Mouse (Mus musculus) E14TG2a.4 (cell line): Measurements from ENCODE around the gene Stum.

Experiments
- H3K27me3 ChIP-seq: 2 replicates; pipeline ENCODE4 v1.6.1; 2014; ENCODE audit warnings: low read length, control low read depth; ENCODE audit not compliant: insufficient read depth
- H3K36me3 ChIP-seq: 2 replicates; pipeline ENCODE4 v1.6.1; 2014; ENCODE audit warnings: low read length, control low read depth; ENCODE audit not compliant: insufficient read depth
- H3K4me1 ChIP-seq: replicated peaks from 2 replicates; pipeline ENCODE4 v1.6.1; 2014; ENCODE audit warnings: low read depth, low read length, control low read depth
- H3K4me3 ChIP-seq: replicated peaks from 2 replicates; pipeline ENCODE4 v1.5.1; 2014; ENCODE audit warnings: mild to moderate bottlenecking, low read length
- H3K9me3 ChIP-seq: 2 replicates; pipeline ENCODE4 v1.6.1; 2014; ENCODE audit warnings: low read length, control low read depth
- CTCF ChIP-seq: conservative IDR thresholded peaks from 2 replicates; pipeline ENCODE4 v1.5.1; 2014; ENCODE audit warnings: low read length
- NANOG ChIP-seq: IDR thresholded peaks from 2 replicates; pipeline ENCODE4 v1.6.1; 2014; ENCODE audit warnings: borderline replicate concordance, low read length, mixed read lengths
- POU5F1 ChIP-seq: IDR thresholded peaks from 2 replicates; pipeline ENCODE4 v1.6.1; 2014; ENCODE audit warnings: low read length, borderline replicate concordance

Stum gene

GRCm38 (mm10) chr1:180503484-180503883, 20.2 kb upstream of the Stum start:
- Histone ChIP-seq H3K4me3 (no peak overlapping the region), H3K4me1 (peaks cover 6% of the 10 kb centered on the region; the same call in 1 of the 2 replicates), H3K9me3 (peaks cover 8% of the 10 kb centered on the region), H3K36me3 (no peaks in the 10 kb centered on the region), H3K27me3 (peaks cover 28% of the 10 kb centered on the region)
- TF ChIP-seq CTCF = no peak
- TF ChIP-seq NANOG = no peak
- no peak for TF ChIP-seq POU5F1

GRCm38 (mm10) chr1:180502566-180502965, 19.3 kb upstream of the Stum start:
- no peak overlapping the region for H3K4me3 ChIP-seq
- no peak for TF ChIP-seq NANOG
- no peak for TF ChIP-seq CTCF
- TF ChIP-seq POU5F1 = no peak
- H3K36me3 ChIP-seq = no peaks in the 10 kb centered on the region
- peaks cover 8% of the 10 kb centered on the region for H3K9me3 ChIP-seq
- peaks cover 23% of the 10 kb centered on the region for H3K27me3 ChIP-seq
- peaks cover 8% of the 10 kb centered on the region for H3K4me1 ChIP-seq

GRCm38 (mm10) chr1:180500641-180501040, 17.3 kb upstream of the Stum start:
- Histone ChIP-seq H3K4me3 (no peak overlapping the region), H3K36me3 (no peaks in the 10 kb centered on the region), H3K4me1 (peaks cover 17% of the 10 kb centered on the region), H3K9me3 (peaks cover 3% of the 10 kb centered on the region), H3K27me3 (peaks cover 22% of the 10 kb centered on the region)
- TF ChIP-seq CTCF = no peak
- TF ChIP-seq NANOG = no peak
- no peak for TF ChIP-seq POU5F1

GRCm38 (mm10) chr1:180500218-180500617, 16.9 kb upstream of the Stum start:
- TF ChIP-seq POU5F1 (no peak), CTCF (no peak), NANOG (no peak)
- H3K27me3 ChIP-seq = peaks cover 18% of the 10 kb centered on the region
- no peaks in the 10 kb centered on the region for H3K9me3 ChIP-seq
- no peak overlapping the region for H3K4me3 ChIP-seq
- H3K36me3 ChIP-seq = no peaks in the 10 kb centered on the region
- H3K4me1 ChIP-seq = peaks cover 21% of the 10 kb centered on the region

DNA sequence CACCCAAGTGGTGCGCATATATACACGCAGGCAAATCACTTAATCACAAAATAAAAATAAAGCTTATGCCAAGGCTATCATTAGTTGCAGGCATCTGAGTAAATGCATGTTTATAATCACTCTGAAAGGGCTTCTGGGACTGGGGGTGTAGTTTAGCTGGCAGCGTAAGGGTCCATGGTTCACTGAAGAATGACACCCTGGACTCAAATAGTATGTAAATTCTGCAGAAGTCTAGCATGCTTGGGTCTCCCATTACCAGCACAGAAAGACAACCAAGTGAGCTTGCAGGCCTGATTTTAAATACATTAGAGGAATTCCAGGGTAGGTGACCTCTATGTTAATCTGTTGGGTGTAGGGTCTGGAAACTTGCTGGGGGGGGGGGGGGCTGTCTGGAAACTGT, 16.5 kb upstream of the Stum start:
- Histone ChIP-seq H3K36me3 (no peaks in the 10 kb centered on the region), H3K4me1 (peaks cover 26% of the 10 kb centered on the region), H3K4me3 (no peak overlapping the region), H3K27me3 (peaks cover 14% of the 10 kb centered on the region), H3K9me3 (no peaks in the 10 kb centered on the region)
- no peak for TF ChIP-seq NANOG
- TF ChIP-seq CTCF = no peak
- TF ChIP-seq POU5F1 = no peak

DNA sequence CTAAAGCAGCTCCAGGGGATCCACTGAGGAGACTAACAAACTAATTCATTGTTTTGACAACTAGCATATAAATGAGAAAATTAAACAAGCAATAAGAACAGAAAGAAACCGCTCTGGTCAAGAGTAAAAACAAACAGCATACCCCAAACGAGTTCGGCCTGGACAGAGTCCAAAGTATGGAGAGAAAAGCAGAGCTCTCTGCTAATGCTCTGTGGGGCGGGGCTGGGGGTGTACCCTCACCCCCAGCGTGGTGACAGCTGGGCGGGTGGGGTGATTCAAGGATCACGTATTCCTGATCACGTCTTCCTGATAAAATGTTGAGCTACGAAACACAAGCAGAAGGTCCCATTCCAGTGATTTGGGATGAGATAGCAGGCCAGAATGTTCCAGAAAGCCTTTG, 9.5 kb upstream of the Stum start:
- Histone ChIP-seq H3K36me3 (no peaks in the 10 kb centered on the region), H3K4me1 (peaks cover 25% of the 10 kb centered on the region), H3K9me3 (no peaks in the 10 kb centered on the region), H3K4me3 (no peak overlapping the region), H3K27me3 (peaks cover 24% of the 10 kb centered on the region; the same call in 1 of the 2 replicates)
- TF ChIP-seq POU5F1 (no peak), CTCF (no peak), NANOG (no peak)

DNA sequence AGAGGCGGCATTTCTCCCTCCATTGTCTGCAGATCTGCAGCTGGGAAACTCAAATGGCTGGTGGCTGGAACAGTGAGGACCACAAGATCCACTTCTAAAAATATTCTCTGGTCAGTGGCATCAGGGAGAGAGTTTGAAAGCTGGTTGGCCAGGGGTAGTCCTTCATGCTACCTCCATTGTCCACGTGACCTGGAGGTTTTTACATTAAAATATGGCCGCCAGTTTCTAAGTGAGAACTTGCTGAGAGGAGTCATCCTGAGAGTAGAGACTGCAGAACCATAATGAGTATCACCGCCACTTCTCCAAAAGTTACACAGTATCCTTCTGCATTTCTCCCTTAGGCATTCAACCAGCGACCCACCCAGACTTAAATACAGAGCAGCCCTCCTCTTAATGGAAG, 2.0 kb upstream of the Stum start:
- Histone ChIP-seq H3K27me3 (peaks cover 89% of the 10 kb centered on the region), H3K36me3 (no peaks in the 10 kb centered on the region), H3K4me3 (no peak overlapping the region), H3K4me1 (peaks cover 36% of the 10 kb centered on the region), H3K9me3 (no peaks in the 10 kb centered on the region)
- no peak for TF ChIP-seq NANOG
- TF ChIP-seq POU5F1 = no peak

DNA sequence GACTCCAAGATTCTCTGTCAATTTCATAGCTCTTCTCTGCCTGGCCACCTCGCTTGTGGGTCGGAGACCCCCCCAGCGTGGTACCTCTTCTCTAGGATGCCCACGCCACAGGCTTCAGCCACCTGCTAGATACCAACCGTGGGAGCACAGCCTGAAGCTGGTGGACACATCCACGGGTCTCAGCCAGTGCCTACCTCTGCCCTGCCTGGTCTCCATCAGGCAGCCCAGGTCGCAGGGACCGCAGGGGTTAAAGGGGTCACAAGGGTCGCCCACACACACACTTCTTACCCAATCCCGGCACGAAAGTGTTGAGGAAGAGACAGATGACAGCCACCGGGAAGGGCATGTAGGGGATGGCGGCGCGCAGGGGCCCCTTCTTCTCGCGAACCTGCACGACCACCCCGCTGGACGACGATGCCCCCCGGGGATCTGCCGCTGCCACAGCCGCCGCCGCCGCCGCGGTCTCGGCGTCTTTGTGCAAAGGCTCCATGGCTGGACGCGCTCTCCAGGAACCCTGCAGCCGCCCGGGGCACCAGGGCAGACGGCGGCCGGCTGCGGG, 385 bp downstream of the Stum start:
- no peaks in the 10 kb centered on the region for H3K9me3 ChIP-seq
- peak overlapping the region; percentile 83 for H3K4me3 ChIP-seq
- H3K4me1 ChIP-seq = peaks cover 39% of the 10 kb centered on the region
- TF ChIP-seq CTCF (no peak), NANOG (no peak), POU5F1 (no peak)
- no peaks in the 10 kb centered on the region for H3K36me3 ChIP-seq
- peaks cover 85% of the 10 kb centered on the region for H3K27me3 ChIP-seq

DNA sequence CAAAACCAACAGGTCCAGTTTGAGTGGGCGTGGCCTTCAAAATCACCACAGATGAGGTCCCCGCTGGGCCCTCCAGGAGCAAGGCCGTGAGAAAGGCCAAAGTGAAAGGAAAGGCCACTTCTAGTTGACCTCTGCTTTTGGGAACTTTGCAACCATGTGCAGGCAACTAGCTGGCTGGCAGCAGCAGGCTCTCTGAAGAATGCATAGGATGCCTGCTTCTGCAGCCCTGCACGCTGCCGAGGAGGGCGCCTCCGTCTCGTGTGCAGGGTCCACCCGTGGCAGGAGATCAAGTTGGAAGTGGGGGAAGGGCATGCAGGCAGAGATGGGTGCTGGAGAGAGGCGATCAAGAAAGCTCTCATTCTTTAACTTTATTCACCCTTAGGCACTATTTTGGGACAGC, 1.3 kb downstream of the Stum start:
- Histone ChIP-seq H3K9me3 (no peaks in the 10 kb centered on the region), H3K36me3 (no peaks in the 10 kb centered on the region), H3K4me1 (peaks cover 39% of the 10 kb centered on the region), H3K4me3 (no peak overlapping the region), H3K27me3 (peaks cover 79% of the 10 kb centered on the region)
- no peak for TF ChIP-seq NANOG
- TF ChIP-seq CTCF = no peak
- no peak for TF ChIP-seq POU5F1
